Mouse (Mus musculus) ES-E14 (cell line): Measurements from ENCODE around the gene Txn1.

Experiments
- CHD2 ChIP-seq: IDR thresholded peaks from 2 replicates; pipeline ENCODE4 v1.6.1; 2014; ENCODE audit warnings: mild to moderate bottlenecking, low read depth, low read length, inconsistent platforms
- HCFC1 ChIP-seq: IDR thresholded peaks from 2 replicates; pipeline ENCODE4 v1.6.1; 2012; ENCODE audit warnings: low read length, inconsistent platforms, borderline replicate concordance; ENCODE audit not compliant: insufficient read depth
- MAFK ChIP-seq: IDR thresholded peaks from 2 replicates; pipeline ENCODE4 v1.6.1; 2014; ENCODE audit warnings: mild to moderate bottlenecking, low read depth, low read length, inconsistent platforms; ENCODE audit not compliant: insufficient read depth

- TF ChIP-seq CHD2 (no peak), HCFC1 (no peak), MAFK (no peak)
Observed at GRCm38 (mm10) chr4:57937292-57937691, 18.9 kb downstream of the Txn1 start.
